Mouse (Mus musculus): Measurements from ENCODE around the gene Cdh23.

GRCm38 (mm10) chr10:60531349-60531748 is 164.9 kb downstream of the Cdh23 start:
- TF ChIP-seq CTCF (IDR thresholded peaks at IDR 0.05; ENCODE audit: borderline replicate concordance, extremely low read depth, insufficient read depth, insufficient read length) (peak; percentile 72), POLR2A (IDR thresholded peaks at IDR 0.05; ENCODE audit: borderline replicate concordance, extremely low read depth, insufficient read depth, insufficient read length, poor library complexity, severe bottlenecking) (no peak)

Data from brain, embryonic 14.5 days (tissue).